Mouse (Mus musculus) CD8-positive naive resting alpha-beta T cell, adult 2 months (primary cell): ENCODE data around the gene Calhm4.
"Not testable (repeated sequence)": the region's sequence is repeated elsewhere in the genome, so short reads cannot be mapped to it uniquely, and the experiment has no call there.

Source experiments
- DNase-seq, 2 experiments: peaks; one replicate each; pipeline ENCODE4 v3.0.0; 2022; ENCODE audit warnings: low read depth in 2 of 2, low spot score in 2 of 2

The Calhm4 gene

DNA sequence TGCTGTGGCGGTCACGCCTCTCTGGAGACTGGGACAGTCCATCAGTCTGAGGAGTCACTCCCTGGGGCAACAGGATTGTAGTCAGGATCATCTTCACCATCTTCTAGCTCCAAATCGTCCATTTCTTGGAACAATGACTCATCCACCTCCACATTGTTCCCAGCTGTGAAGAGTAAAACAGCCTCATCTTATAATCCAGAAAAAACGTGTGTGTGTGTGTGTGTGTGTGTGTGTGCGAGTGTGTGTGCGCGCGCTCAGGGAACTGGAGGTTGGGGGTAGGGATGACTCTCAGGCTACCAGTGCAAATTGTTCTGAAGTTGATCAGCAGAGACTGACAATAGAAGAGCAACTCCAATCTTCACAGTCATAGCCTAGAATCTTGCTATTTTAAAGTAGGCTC lies 47.4 kb downstream of the Calhm4 start:
- not testable (repeated sequence) for DNase-seq
